Mouse (Mus musculus) embryonic stem cell, embryonic (primary cell): ENCODE data around the gene Cd248.

Source experiments
- CTCF ChIA-PET, 4 experiments: fragments of 300-600 bp in 2 of 4; fragments of 350-600 bp in 2 of 4; sonication (Branson Sonifier 250); formaldehyde crosslinking; loops; one replicate each; lab custom pipeline; 2022; ENCODE audit warnings: inconsistent platforms in 2 of 4; lab: Charles Lee
- POLR2A ChIA-PET, 4 experiments: fragments of 300-600 bp in 2 of 4; fragments of 350-600 bp in 2 of 4; sonication (Branson Sonifier 250); formaldehyde crosslinking; loops; one replicate each; lab custom pipeline; 2022; ENCODE audit warnings: antibody characterized with exemption in 4 of 4, inconsistent platforms in 1 of 4; lab: Charles Lee

Cd248 gene

GRCm38 (mm10) chr19:5067867-5068569 is at the start of gene Cd248:
Gene Cd248, plus strand, starts transcription at chr19:5068078.
- POLR2A ChIA-PET = interaction anchor here (0.6 to 11.3 kb wide), 26 partner anchors 9 to 1515 kb away, joined by 3 to 197 read pairs (median 4); partner anchors contain the start of genes Yif1a (in 2 of the 4), AC124502.3 (in 1 of the 4), B4gat1 (in 1 of the 4) and Brms1 (in 1 of the 4)
- CTCF ChIA-PET = interaction anchor here (0.6 to 4.2 kb wide), 23 partner anchors 9 to 1366 kb away, joined by 3 to 44 read pairs (median 4); partner anchors contain the start of genes AC124502.3 (in 1 of the 4), B4gat1 (in 1 of the 4), Rab1b (in 1 of the 4) and Rin1 (in 1 of the 4)

GRCm38 (mm10) chr19:5018191-5018590 is 49.7 kb upstream of the Cd248 start:
- ChIA-PET CTCF (interaction anchor here in 1 of 4 experiments (1.3 to 4.8 kb wide), 3 partner anchors 34 to 70 kb away, joined by 3 to 63 read pairs (median 5); partner anchors contain the start of genes Rin1 and Yif1a), POLR2A (interaction anchor here in 2 of 4 experiments (0.7 to 3.2 kb wide), 16 partner anchors 11 to 439 kb away, joined by 3 to 11 read pairs (median 4); partner anchors contain the start of genes AC124502.3 (in 2 of the 2), B4gat1 (in 2 of the 2), Gm21992 (in 1 of the 2) and Mrpl11 (in 1 of the 2))

GRCm38 (mm10) chr19:5021416-5021815 is 46.5 kb upstream of the Cd248 start:
- ChIA-PET POLR2A (interaction anchor here in 3 of 4 experiments (0.7 to 6.5 kb wide), 6 partner anchors 8 to 473 kb away, joined by 3 to 77 read pairs (median 4); partner anchors contain the start of genes AC124502.3 (in 2 of the 3) and B4gat1 (in 2 of the 3)), CTCF (interaction anchor here in 2 of 4 experiments (0.9 to 1.2 kb wide), 3 partner anchors 30 to 40 kb away, joined by 3 to 4 read pairs (median 3); no protein-coding TSS in a partner anchor)

- ChIA-PET CTCF (interaction anchor here in 3 of 4 experiments (0.6 to 2.9 kb wide), 19 partner anchors 9 to 580 kb away, joined by 3 to 21 read pairs (median 4); partner anchors contain the start of genes AC124502.3 (in 1 of the 3), B4gat1 (in 1 of the 3) and Yif1a (in 1 of the 3)), POLR2A (interaction anchor here in 3 of 4 experiments (0.6 to 6.5 kb wide), 76 partner anchors 7 to 1038 kb away, joined by 3 to 77 read pairs (median 4); partner anchors contain the start of genes AC124502.3 (in 3 of the 3), B4gat1 (in 3 of the 3), Rin1 (in 3 of the 3) and Brms1 (in 2 of the 3))
Observed at GRCm38 (mm10) chr19:5023621-5024479, 44.0 kb upstream of the Cd248 start, which contains the start of gene Slc29a2. Gene Slc29a2, plus strand, starts transcription at chr19:5023860.

- POLR2A ChIA-PET = interaction anchor here in 2 of 4 experiments (0.7 to 6.5 kb wide), 6 partner anchors 10 to 62 kb away, joined by 3 to 77 read pairs (median 9); partner anchors contain the start of genes AC124502.3 (in 1 of the 2), B4gat1 (in 1 of the 2), Rin1 (in 1 of the 2) and Yif1a (in 1 of the 2)
- CTCF ChIA-PET = interaction anchor here in 1 of 4 experiments (2.9 kb wide), 1 partner anchor 46 kb away, joined by 11 read pairs; no protein-coding TSS in a partner anchor
Observed at GRCm38 (mm10) chr19:5026111-5026510, 41.8 kb upstream of the Cd248 start.

GRCm38 (mm10) chr19:5032686-5033085 is 35.2 kb upstream of the Cd248 start:
- ChIA-PET POLR2A (interaction anchor here in 3 of 4 experiments (0.6 to 8.3 kb wide), 20 partner anchors 8 to 71 kb away, joined by 3 to 77 read pairs (median 4); partner anchors contain the start of genes Brms1 (in 2 of the 3), Rin1 (in 2 of the 3), Slc29a2 (in 2 of the 3) and Mrpl11 (in 1 of the 3)), CTCF (interaction anchor here (0.6 to 2.3 kb wide), 14 partner anchors 9 to 303 kb away, joined by 3 to 8 read pairs (median 4); partner anchors contain the start of genes Rin1 (in 1 of the 4) and Slc29a2 (in 1 of the 4))

- ChIA-PET POLR2A (interaction anchor here in 2 of 4 experiments (0.6 to 8.3 kb wide), 11 partner anchors 9 to 951 kb away, joined by 3 to 77 read pairs (median 3); partner anchors contain the start of genes Cd248 (in 1 of the 2), Mrpl11 (in 1 of the 2) and Slc29a2 (in 1 of the 2)), CTCF (interaction anchor here (0.6 to 1.8 kb wide), 8 partner anchors 11 to 433 kb away, joined by 3 to 10 read pairs (median 3); partner anchors contain the start of genes Rin1 (in 3 of the 4) and Slc29a2 (in 1 of the 4))
Observed at GRCm38 (mm10) chr19:5036577-5036976, 31.3 kb upstream of the Cd248 start.

- ChIA-PET CTCF (interaction anchor here in 3 of 4 experiments (0.6 to 4.6 kb wide), 19 partner anchors 9 to 755 kb away, joined by 3 to 77 read pairs (median 4); partner anchors contain the start of genes Rin1 (in 2 of the 3), Ankrd13d (in 1 of the 3) and Slc29a2 (in 1 of the 3)), POLR2A (interaction anchor here (0.6 to 8.3 kb wide), 40 partner anchors 8 to 417 kb away, joined by 3 to 96 read pairs (median 4); partner anchors contain the start of genes Rin1 (in 3 of the 4), Slc29a2 (in 2 of the 4), AI837181 (in 1 of the 4) and Cd248 (in 1 of the 4))
Observed at GRCm38 (mm10) chr19:5037678-5038571, 30.0 kb upstream of the Cd248 start.

- POLR2A ChIA-PET = interaction anchor here (0.6 to 8.3 kb wide), 49 partner anchors 9 to 940 kb away, joined by 3 to 96 read pairs (median 4); partner anchors contain the start of genes Rin1 (in 3 of the 4), Slc29a2 (in 2 of the 4), AI837181 (in 1 of the 4) and Cd248 (in 1 of the 4)
- CTCF ChIA-PET = interaction anchor here (0.5 to 4.6 kb wide), 28 partner anchors 8 to 756 kb away, joined by 3 to 77 read pairs (median 4); partner anchors contain the start of genes Rin1 (in 3 of the 4), Ankrd13d (in 1 of the 4), Cd248 (in 1 of the 4) and Slc29a2 (in 1 of the 4)
Observed at GRCm38 (mm10) chr19:5038709-5039156, 29.1 kb upstream of the Cd248 start, which contains the start of the genes B4gat1 and AC124502.3. Gene B4gat1, plus strand, starts transcription at chr19:5038826. Gene AC124502.3, plus strand, starts transcription at chr19:5038891.

GRCm38 (mm10) chr19:5039301-5040114 is 28.4 kb upstream of the Cd248 start:
- POLR2A ChIA-PET = interaction anchor here (0.6 to 8.3 kb wide), 38 partner anchors 8 to 385 kb away, joined by 3 to 96 read pairs (median 4); partner anchors contain the start of genes Rin1 (in 3 of the 4), Slc29a2 (in 2 of the 4), AI837181 (in 1 of the 4) and Dpp3 (in 1 of the 4)
- CTCF ChIA-PET = interaction anchor here (0.7 to 4.6 kb wide), 18 partner anchors 10 to 112 kb away, joined by 3 to 77 read pairs (median 4); partner anchors contain the start of genes Rin1 (in 3 of the 4) and Slc29a2 (in 1 of the 4)

GRCm38 (mm10) chr19:5040862-5041523 is 26.9 kb upstream of the Cd248 start, which contains the start of gene Brms1:
Gene Brms1, plus strand, starts transcription at chr19:5041354.
- POLR2A ChIA-PET = interaction anchor here in 3 of 4 experiments (1.0 to 7.3 kb wide), 17 partner anchors 8 to 416 kb away, joined by 3 to 96 read pairs (median 4); partner anchors contain the start of genes Rin1 (in 2 of the 3), Slc29a2 (in 2 of the 3), Cd248 (in 1 of the 3) and Dpp3 (in 1 of the 3)
- CTCF ChIA-PET = interaction anchor here (0.5 to 4.6 kb wide), 10 partner anchors 9 to 989 kb away, joined by 3 to 77 read pairs (median 3); partner anchors contain the start of genes Rin1 (in 1 of the 4) and Yif1a (in 1 of the 4)

- CTCF ChIA-PET = interaction anchor here (0.6 to 4.6 kb wide), 8 partner anchors 10 to 724 kb away, joined by 3 to 77 read pairs (median 3); partner anchors contain the start of genes Rin1 (in 1 of the 4) and Yif1a (in 1 of the 4)
- POLR2A ChIA-PET = interaction anchor here in 3 of 4 experiments (1.0 to 7.3 kb wide), 14 partner anchors 9 to 416 kb away, joined by 3 to 96 read pairs (median 4); partner anchors contain the start of genes Rin1 (in 2 of the 3), Slc29a2 (in 2 of the 3), Cd248 (in 1 of the 3) and Rce1 (in 1 of the 3)
Observed at GRCm38 (mm10) chr19:5041588-5041987, 26.3 kb upstream of the Cd248 start.
